Mouse (Mus musculus): Measurements from ENCODE around the gene Pitx3. TPM values are rescaled to one million over a fixed set of nuclear protein-coding genes. Genes with fewer than 3 reads are reported as not detected.
A peak's percentile ranks its signal among the peaks of the same experiment; 100 is the strongest.

The Pitx3 gene
- not detected in 2 replicates for polyA plus RNA-seq (2011; ENCODE audit: insufficient read depth, insufficient read length, low read depth, missing spikeins)

GRCm38 (mm10) chr19:46147511-46148371 is at the start of gene Pitx3:
Gene Pitx3, minus strand, starts transcription at chr19:46148326.
- peak within 1 kb of the TSS; percentile 43 for H3K9ac ChIP-seq (ENCODE audit: low read depth, poor library complexity, severe bottlenecking)
- no peaks in the 10 kb centered on the region for H3K4me1 ChIP-seq (ENCODE audit: control insufficient read depth, insufficient read depth, low read length)
- no peak within 1 kb of the TSS for H3K27ac ChIP-seq (ENCODE audit: insufficient read depth, low read length)
- peaks cover 12% of the 10 kb centered on the region for H3K27me3 ChIP-seq (ENCODE audit: control insufficient read depth, insufficient read depth, low read length, poor library complexity, severe bottlenecking)
- TF ChIP-seq CTCF (IDR thresholded peaks at IDR 0.05; ENCODE audit: low read depth, low read length) (no peak), EP300 (IDR thresholded peaks at IDR 0.05; ENCODE audit: insufficient read depth, low read depth, low read length) (no peak), POLR2A (IDR thresholded peaks at IDR 0.05; ENCODE audit: insufficient read depth, low read length) (no peak)
- no peaks in the 10 kb centered on the region for H3K9me3 ChIP-seq (replicated peaks; ENCODE audit: control insufficient read depth, insufficient read depth, low read length, poor library complexity, severe bottlenecking)
- H3K36me3 ChIP-seq (ENCODE audit: control insufficient read depth, insufficient read depth, low read length, poor library complexity, severe bottlenecking): no peaks in the 10 kb centered on the region
- peak within 1 kb of the TSS; percentile 69 for H3K4me3 ChIP-seq (ENCODE audit: low read depth, low read length)

GRCm38 (mm10) chr19:46187203-46187602 is 39.1 kb upstream of the Pitx3 start:
- no peaks in the 10 kb centered on the region for H3K4me1 ChIP-seq (ENCODE audit: control insufficient read depth, insufficient read depth, low read length)
- H3K9ac ChIP-seq (ENCODE audit: low read depth, poor library complexity, severe bottlenecking): no peak overlapping the region
- H3K36me3 ChIP-seq (ENCODE audit: control insufficient read depth, insufficient read depth, low read length, poor library complexity, severe bottlenecking): no peaks in the 10 kb centered on the region
- TF ChIP-seq POLR2A (IDR thresholded peaks at IDR 0.05; ENCODE audit: insufficient read depth, low read length): no peak
- TF ChIP-seq CTCF (IDR thresholded peaks at IDR 0.05; ENCODE audit: low read depth, low read length): no peak
- TF ChIP-seq EP300 (IDR thresholded peaks at IDR 0.05; ENCODE audit: insufficient read depth, low read depth, low read length): no peak
- no peaks in the 10 kb centered on the region for H3K9me3 ChIP-seq (replicated peaks; ENCODE audit: control insufficient read depth, insufficient read depth, low read length, poor library complexity, severe bottlenecking)
- no peaks in the 10 kb centered on the region for H3K27me3 ChIP-seq (ENCODE audit: control insufficient read depth, insufficient read depth, low read length, poor library complexity, severe bottlenecking)
- no peak overlapping the region for H3K4me3 ChIP-seq (ENCODE audit: low read depth, low read length)
- H3K27ac ChIP-seq (ENCODE audit: insufficient read depth, low read length): no peak overlapping the region

GRCm38 (mm10) chr19:46186611-46187010 is 38.5 kb upstream of the Pitx3 start:
- no peak for TF ChIP-seq EP300 (IDR thresholded peaks at IDR 0.05; ENCODE audit: insufficient read depth, low read depth, low read length)
- no peak for TF ChIP-seq POLR2A (IDR thresholded peaks at IDR 0.05; ENCODE audit: insufficient read depth, low read length)
- no peak for TF ChIP-seq CTCF (IDR thresholded peaks at IDR 0.05; ENCODE audit: low read depth, low read length)
- H3K9ac ChIP-seq (ENCODE audit: low read depth, poor library complexity, severe bottlenecking): no peak overlapping the region

GRCm38 (mm10) chr19:46182241-46182640 is 34.1 kb upstream of the Pitx3 start:
- no peak overlapping the region for H3K27ac ChIP-seq (ENCODE audit: insufficient read depth, low read length)
- no peak for TF ChIP-seq EP300 (IDR thresholded peaks at IDR 0.05; ENCODE audit: insufficient read depth, low read depth, low read length)
- TF ChIP-seq CTCF (IDR thresholded peaks at IDR 0.05; ENCODE audit: low read depth, low read length): no peak
- TF ChIP-seq POLR2A (IDR thresholded peaks at IDR 0.05; ENCODE audit: insufficient read depth, low read length): no peak
- H3K27me3 ChIP-seq (ENCODE audit: control insufficient read depth, insufficient read depth, low read length, poor library complexity, severe bottlenecking): no peaks in the 10 kb centered on the region
- H3K36me3 ChIP-seq (ENCODE audit: control insufficient read depth, insufficient read depth, low read length, poor library complexity, severe bottlenecking): no peaks in the 10 kb centered on the region
- no peaks in the 10 kb centered on the region for H3K9me3 ChIP-seq (replicated peaks; ENCODE audit: control insufficient read depth, insufficient read depth, low read length, poor library complexity, severe bottlenecking)
- H3K9ac ChIP-seq (ENCODE audit: low read depth, poor library complexity, severe bottlenecking): no peak overlapping the region
- H3K4me1 ChIP-seq (ENCODE audit: control insufficient read depth, insufficient read depth, low read length): no peaks in the 10 kb centered on the region
- no peak overlapping the region for H3K4me3 ChIP-seq (ENCODE audit: low read depth, low read length)

More at GRCm38 (mm10) chr19:46186611-46187010, 38.5 kb upstream of the Pitx3 start:
- Histone ChIP-seq H3K9me3 (replicated peaks; ENCODE audit: control insufficient read depth, insufficient read depth, low read length, poor library complexity, severe bottlenecking) (no peaks in the 10 kb centered on the region), H3K4me3 (ENCODE audit: low read depth, low read length) (no peak overlapping the region), H3K27me3 (ENCODE audit: control insufficient read depth, insufficient read depth, low read length, poor library complexity, severe bottlenecking) (no peaks in the 10 kb centered on the region), H3K4me1 (ENCODE audit: control insufficient read depth, insufficient read depth, low read length) (no peaks in the 10 kb centered on the region), H3K27ac (ENCODE audit: insufficient read depth, low read length) (no peak overlapping the region), H3K36me3 (ENCODE audit: control insufficient read depth, insufficient read depth, low read length, poor library complexity, severe bottlenecking) (no peaks in the 10 kb centered on the region)

- Histone ChIP-seq H3K4me1 (ENCODE audit: control insufficient read depth, insufficient read depth, low read length) (no peaks in the 10 kb centered on the region), H3K4me3 (ENCODE audit: low read depth, low read length) (no peak overlapping the region), H3K27ac (ENCODE audit: insufficient read depth, low read length) (no peak overlapping the region), H3K9me3 (replicated peaks; ENCODE audit: control insufficient read depth, insufficient read depth, low read length, poor library complexity, severe bottlenecking) (no peaks in the 10 kb centered on the region), H3K36me3 (ENCODE audit: control insufficient read depth, insufficient read depth, low read length, poor library complexity, severe bottlenecking) (no peaks in the 10 kb centered on the region), H3K9ac (ENCODE audit: low read depth, poor library complexity, severe bottlenecking) (no peak overlapping the region), H3K27me3 (ENCODE audit: control insufficient read depth, insufficient read depth, low read length, poor library complexity, severe bottlenecking) (no peaks in the 10 kb centered on the region)
- TF ChIP-seq CTCF (IDR thresholded peaks at IDR 0.05; ENCODE audit: low read depth, low read length) (no peak), POLR2A (IDR thresholded peaks at IDR 0.05; ENCODE audit: insufficient read depth, low read length) (no peak)
Measured at GRCm38 (mm10) chr19:46180274-46180673, 32.1 kb upstream of the Pitx3 start.

GRCm38 (mm10) chr19:46177046-46177445 is 28.9 kb upstream of the Pitx3 start:
- Histone ChIP-seq H3K9me3 (replicated peaks; ENCODE audit: control insufficient read depth, insufficient read depth, low read length, poor library complexity, severe bottlenecking) (no peaks in the 10 kb centered on the region), H3K4me3 (ENCODE audit: low read depth, low read length) (no peak overlapping the region), H3K4me1 (ENCODE audit: control insufficient read depth, insufficient read depth, low read length) (no peaks in the 10 kb centered on the region), H3K27ac (ENCODE audit: insufficient read depth, low read length) (no peak overlapping the region), H3K9ac (ENCODE audit: low read depth, poor library complexity, severe bottlenecking) (no peak overlapping the region), H3K27me3 (ENCODE audit: control insufficient read depth, insufficient read depth, low read length, poor library complexity, severe bottlenecking) (no peaks in the 10 kb centered on the region), H3K36me3 (ENCODE audit: control insufficient read depth, insufficient read depth, low read length, poor library complexity, severe bottlenecking) (no peaks in the 10 kb centered on the region)
- TF ChIP-seq EP300 (IDR thresholded peaks at IDR 0.05; ENCODE audit: insufficient read depth, low read depth, low read length): no peak
- TF ChIP-seq POLR2A (IDR thresholded peaks at IDR 0.05; ENCODE audit: insufficient read depth, low read length): no peak
- TF ChIP-seq CTCF (IDR thresholded peaks at IDR 0.05; ENCODE audit: low read depth, low read length): no peak

Measured in ES-Bruce4 (cell line).